Mouse (Mus musculus): ENCODE results near the gene Zdhhc17.

The Zdhhc17 gene

DNA sequence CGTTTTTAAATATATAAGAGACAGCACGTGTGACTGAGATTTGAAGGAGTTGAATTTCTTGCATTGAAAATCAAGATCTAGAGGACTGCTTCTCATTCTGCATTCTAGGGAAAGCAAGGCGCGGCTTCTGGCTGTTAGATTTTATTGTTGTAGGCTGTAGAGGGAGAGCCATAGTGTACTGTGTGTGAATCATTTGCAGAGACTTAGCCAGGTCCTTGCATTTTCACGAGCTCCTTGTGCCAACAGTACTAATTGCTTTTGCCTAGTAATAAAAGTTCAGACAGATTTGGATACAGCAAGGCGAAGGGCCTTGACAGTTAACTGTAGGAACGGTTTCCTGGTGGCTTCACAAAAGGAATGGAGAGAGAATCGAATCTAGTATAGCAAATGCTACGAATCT lies 87.3 kb downstream of the Zdhhc17 start:
- in situ Hi-C loops (cut with MboI, MseI) = no loop called here

DNA sequence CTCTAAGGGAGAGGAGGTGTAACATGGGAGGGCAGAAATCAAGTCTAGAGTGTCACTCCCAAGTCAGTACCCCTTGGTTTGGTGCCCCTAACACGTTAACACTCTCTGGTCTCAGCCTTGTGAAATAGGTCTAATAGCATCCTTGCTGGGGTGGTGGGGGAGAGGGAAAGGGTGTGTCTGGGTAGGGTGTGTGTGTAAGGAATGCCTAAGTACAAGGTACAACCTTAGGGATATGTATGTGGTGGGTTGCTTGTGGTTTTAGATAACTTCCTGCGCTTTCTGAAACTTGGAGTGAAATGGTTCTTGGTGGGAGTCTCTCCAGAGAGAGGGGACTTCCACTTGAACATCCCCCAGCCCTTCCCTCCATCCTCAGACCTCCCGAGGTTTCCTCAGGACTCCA lies 88.0 kb downstream of the Zdhhc17 start:
- in situ Hi-C loops (cut with MboI, MseI) = no loop called here

DNA sequence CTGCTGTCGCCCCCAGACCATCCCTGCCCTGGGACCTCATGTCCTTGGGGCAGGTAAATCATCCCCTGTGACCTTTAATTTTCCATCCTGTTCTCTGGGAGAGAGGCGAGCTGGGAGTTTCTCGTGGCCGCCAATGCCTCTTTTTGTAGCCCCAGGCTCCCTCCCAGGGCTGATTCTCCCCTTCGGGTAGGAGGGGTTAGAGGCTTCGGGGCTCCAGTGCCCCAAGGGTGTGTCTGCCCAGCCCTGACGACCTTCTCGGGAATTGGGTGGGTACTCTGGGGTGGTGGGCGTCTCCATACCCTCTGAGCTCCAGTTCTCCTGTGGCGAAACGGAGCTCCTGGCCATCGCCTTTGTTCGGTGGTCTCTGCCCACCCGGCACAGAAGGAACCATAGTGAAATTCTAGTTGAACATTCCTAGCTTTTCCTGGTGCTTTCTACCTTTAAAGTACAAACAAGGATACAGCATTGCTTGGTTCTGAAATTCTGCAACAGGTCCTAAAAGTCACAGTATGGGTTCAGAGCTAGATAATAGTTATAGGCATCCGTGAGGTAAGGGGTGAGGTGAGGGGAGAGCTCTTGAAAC lies 89.5 kb downstream of the Zdhhc17 start:
- in situ Hi-C loops (cut with MboI, MseI) = no loop called here

DNA sequence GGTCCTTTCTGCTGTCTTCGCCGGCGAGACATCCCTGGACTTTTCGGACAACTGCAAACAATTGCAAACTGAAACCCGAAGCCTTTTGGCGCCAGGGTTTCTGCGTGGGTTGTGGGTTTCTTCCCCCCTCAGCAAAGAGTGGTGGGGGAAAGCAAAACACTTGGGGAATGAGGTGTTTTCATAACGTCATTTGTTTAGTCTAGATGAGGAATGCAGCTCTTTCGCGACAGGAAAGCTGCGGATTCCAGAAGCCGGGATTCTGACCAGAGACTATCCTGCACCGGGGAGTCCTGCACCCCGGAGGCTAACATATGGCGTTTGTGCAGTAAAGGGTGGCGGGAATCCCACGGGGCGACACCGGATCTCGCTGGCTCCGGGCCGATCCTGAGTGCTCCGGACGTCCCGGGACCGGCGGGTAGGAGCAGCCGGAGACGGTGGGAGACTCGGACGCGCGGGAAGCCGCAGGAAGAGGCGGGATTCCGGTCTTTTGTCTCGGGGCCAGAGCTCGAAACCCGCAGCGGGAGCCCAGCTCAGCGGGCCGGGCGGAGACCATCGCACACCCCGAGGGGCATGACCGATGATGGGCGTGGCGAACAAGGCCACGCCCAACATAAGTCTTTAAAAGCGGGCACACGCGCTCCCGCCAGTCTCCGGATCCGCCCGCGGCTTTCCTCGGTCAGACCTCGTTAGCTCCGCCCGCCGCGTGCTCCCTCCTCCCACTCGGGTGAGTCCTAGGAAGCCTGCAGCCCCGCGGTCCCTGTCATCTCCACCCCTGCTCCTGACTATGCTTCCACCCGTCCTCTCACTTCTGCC lies 90.2 kb downstream of the Zdhhc17 start, which contains the start of gene Csrp2:
Gene Csrp2 (plus strand): TSS at position 259 of the 813 bp plus-strand sequence.
- in situ Hi-C loops (cut with MboI, MseI) = no loop called here

DNA sequence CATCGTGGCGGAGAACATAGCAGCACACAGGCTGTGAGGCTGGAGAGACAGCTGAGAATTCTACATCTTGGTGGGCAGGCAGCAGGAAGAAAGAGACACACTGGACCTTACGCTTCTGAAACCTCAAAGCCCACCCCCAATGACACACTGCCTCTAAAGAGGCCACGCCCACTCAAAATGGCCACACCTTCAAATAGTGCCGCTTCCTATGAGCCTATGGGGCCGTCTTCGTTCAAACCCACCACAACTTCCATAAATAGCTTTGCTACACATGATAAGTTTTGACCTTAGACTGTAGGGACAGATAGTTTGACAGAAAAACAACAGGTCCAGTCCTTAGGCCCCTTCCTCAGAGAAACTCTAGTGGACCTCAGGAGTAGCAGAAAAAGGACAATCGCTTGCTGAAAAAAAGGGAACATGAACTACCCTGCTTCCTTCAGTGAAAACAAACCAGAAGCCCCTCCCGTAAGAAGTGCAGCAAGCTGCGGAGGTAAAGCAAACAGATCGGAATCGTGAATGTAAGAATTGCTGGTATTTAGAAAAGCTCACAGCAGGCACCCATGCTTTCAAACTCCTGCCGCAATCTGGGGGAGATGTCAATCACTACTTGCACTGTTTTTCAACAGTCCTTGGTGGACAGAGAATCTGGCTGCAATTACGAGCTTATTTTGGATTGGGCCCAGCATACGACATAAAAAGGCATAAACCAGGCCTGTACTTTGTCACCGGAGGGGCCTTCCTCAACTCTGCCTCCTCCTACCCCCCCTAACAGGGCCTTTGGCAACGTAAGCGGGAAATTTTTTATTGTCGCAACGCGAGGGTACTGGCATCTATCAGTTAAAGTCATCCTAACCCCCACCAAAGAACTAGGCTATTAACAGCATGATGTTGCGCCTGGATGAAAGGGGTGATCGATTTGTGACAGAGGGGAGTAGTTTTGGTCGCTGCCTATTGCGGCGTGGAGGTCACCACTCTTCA lies 91.2 kb downstream of the Zdhhc17 start:
- in situ Hi-C loops (cut with MboI, MseI) = no loop called here

DNA sequence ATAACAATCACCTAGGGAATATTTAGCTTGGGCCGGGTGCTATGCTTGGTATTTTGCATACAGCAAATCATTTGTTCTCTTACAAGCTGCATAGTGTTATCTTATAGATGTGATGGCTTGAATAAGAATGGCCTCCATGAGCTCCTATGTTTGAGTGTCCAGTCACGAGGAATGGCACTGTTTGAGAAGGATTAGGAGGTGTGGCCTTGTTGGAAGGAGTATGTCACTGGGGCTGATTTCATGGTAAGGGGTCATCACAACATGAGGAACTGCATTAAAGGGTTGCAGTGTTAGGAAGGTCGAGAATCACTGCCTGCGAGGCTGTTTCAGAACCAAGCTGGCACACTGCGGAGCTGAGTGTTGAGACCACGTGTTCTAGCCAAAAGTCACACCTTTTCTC lies 92.4 kb downstream of the Zdhhc17 start:
- in situ Hi-C loops (cut with MboI, MseI) = no loop called here

DNA sequence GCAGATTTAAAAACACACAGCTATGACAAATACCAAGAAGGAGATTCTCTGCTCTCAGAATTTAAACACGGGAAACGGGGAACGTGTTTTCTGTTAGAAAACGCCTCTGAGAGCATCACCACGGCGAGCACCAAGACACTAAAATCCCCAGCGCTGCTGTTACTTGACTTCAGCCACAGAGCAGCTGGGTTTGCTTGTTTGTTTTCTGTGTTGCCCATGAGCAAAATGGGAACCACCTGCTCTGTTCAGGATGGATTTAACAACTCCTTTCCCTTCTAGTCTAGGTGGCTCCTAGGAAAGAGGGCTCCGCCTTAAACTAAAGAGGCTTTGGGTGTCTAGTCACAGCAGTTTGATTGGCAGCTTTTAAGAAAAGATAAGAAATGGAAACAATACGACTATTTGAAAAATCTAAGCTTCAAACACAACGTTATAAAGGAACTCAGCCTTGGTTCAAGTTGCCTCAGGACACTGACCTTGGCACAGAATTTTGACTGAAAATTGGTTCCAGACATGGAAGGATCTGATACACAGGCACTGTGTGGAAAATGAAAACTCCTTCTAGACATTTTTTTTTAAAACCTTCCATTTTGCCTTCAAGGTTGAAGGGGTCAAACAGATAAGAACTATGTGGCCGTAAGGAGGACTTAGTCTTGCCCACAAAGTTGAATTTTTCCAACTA lies 93.1 kb downstream of the Zdhhc17 start:
- in situ Hi-C loops (cut with MboI, MseI) = no loop called here

DNA sequence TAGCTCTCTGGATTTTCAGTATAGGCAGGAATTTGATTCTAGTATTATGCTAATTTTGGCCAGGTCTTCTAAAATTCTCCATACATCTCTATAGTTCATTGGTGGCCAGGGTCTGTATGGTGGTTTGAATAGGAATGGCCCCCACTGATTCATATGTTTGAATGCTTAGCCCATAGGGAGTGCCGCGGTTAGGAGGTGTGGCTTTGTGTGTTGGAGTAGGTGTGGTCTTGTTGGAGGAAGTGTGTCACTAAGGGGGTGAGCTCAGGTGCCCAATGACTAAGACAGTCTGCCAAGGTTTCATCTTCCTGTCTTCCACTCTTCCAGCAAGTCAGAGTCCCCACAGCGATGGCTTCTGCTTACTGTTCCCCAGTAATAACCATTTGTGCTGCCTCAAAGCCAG lies 106.1 kb downstream of the Zdhhc17 start:
- in situ Hi-C loops (cut with MboI, MseI) = no loop called here

DNA sequence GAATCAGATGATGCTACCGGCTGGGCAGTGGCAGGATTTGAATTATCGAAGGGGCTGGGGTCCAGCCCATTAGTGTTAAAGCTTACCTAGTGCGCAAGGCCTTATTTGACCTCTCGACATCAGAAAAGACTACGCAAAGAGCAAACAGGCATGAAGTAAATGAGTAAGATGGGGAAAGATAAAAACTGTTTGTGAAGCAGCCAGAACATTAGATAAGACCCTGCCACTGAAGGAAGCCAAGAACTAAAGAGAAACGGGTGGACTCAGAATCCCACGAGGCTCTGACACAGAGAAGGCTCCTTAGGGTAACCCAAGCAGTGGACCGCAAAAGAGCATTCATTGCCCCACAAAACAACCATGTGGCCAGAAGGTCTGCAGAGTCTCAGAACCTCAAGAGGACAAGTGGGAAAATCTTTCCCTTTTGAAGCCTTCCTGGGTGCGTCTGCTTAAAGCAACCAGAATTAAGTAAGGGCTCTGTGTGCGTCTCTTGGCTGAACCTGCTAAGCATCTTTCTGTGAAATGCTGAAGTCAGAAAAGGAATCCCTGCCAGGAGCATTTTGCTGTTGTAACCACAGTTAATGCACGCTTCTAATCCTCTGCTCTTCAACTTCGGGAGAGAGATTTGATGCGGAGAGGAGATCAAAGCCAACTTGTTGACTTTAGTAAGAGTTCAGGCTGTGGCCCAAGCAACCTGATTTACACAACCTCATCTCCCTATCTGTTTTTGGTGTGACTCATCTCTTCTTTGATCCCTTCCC lies 110.0 kb downstream of the Zdhhc17 start:
- in situ Hi-C loops (cut with MboI, MseI) = no loop called here
